Mouse (Mus musculus): Measurements from ENCODE around the gene Ccdc163. TPM values are rescaled to one million over a fixed set of nuclear protein-coding genes. Genes with fewer than 3 reads are reported as not detected.
"Not testable (repeated sequence)": the region's sequence is repeated elsewhere in the genome, so short reads cannot be mapped to it uniquely, and the experiment has no call there.

The Ccdc163 gene
- 14.8 and 16.0 TPM in 2 replicates for polyA plus RNA-seq (2015; fragmentation: Nextera tagmentation; extraction: Ambion mirVana)

GRCm38 (mm10) chr4:116708201-116708764 is at the start of gene Ccdc163, which contains the start of gene Mmachc:
Ccdc163 (plus strand) TSS chr4:116708509.
Mmachc (minus strand) TSS chr4:116708406.
- H3K4me1 ChIP-seq (ENCODE audit: control insufficient read depth, insufficient read depth, low read length): peaks cover 12% of the 10 kb centered on the region
- no peaks in the 10 kb centered on the region for H3K27me3 ChIP-seq (ENCODE audit: control insufficient read depth, insufficient read depth, low read length)
- H3K4me3 ChIP-seq (ENCODE audit: low read length): peak within 1 kb of the TSS; percentile 78
- whole genome bisulfite sequencing: under 1% methylated on average over 29 of the region's 29 CpGs
- H3K4me2 ChIP-seq (ENCODE audit: low read depth, low read length): peak within 1 kb of the TSS; percentile 98
- H3K36me3 ChIP-seq (ENCODE audit: control insufficient read depth, insufficient read depth): peaks cover 5% of the 10 kb centered on the region
- H3K27ac ChIP-seq (ENCODE audit: low read length): peak within 1 kb of the TSS; percentile 68
- peak; percentile 98 for ATAC-seq (replicated peaks; ENCODE audit: extremely low read depth, insufficient read depth, low FRiP score)
- peak within 1 kb of the TSS; percentile 80 for H3K9ac ChIP-seq (ENCODE audit: low read length)
- H3K9me3 ChIP-seq (replicated peaks; ENCODE audit: control insufficient read depth, low read length): no peaks in the 10 kb centered on the region

GRCm38 (mm10) chr4:116659474-116659873 is 48.8 kb upstream of the Ccdc163 start:
- Histone ChIP-seq H3K27me3 (ENCODE audit: control insufficient read depth, insufficient read depth, low read length) (no peaks in the 10 kb centered on the region), H3K4me1 (ENCODE audit: control insufficient read depth, insufficient read depth, low read length) (no peaks in the 10 kb centered on the region), H3K27ac (ENCODE audit: low read length) (no peak overlapping the region), H3K9me3 (replicated peaks; ENCODE audit: control insufficient read depth, low read length) (no peaks in the 10 kb centered on the region), H3K4me2 (ENCODE audit: low read depth, low read length) (no peak overlapping the region), H3K36me3 (ENCODE audit: control insufficient read depth, insufficient read depth) (no peaks in the 10 kb centered on the region), H3K9ac (ENCODE audit: low read length) (no peak overlapping the region), H3K4me3 (ENCODE audit: low read length) (no peak overlapping the region)
- WGBS: 49% methylated on average over 2 of the region's 2 CpGs
- ATAC-seq (replicated peaks; ENCODE audit: extremely low read depth, insufficient read depth, low FRiP score): no peak

- H3K27me3 ChIP-seq (ENCODE audit: control insufficient read depth, insufficient read depth, low read length); H3K27ac ChIP-seq (ENCODE audit: low read length); H3K36me3 ChIP-seq (ENCODE audit: control insufficient read depth, insufficient read depth); H3K4me1 ChIP-seq (ENCODE audit: control insufficient read depth, insufficient read depth, low read length); ATAC-seq (replicated peaks; ENCODE audit: extremely low read depth, insufficient read depth, low FRiP score); H3K4me3 ChIP-seq (ENCODE audit: low read length); H3K9ac ChIP-seq (ENCODE audit: low read length); H3K4me2 ChIP-seq (ENCODE audit: low read depth, low read length); H3K9me3 ChIP-seq (replicated peaks; ENCODE audit: control insufficient read depth, low read length): not testable (repeated sequence)
- WGBS: 81% methylated on average over 6 of the region's 6 CpGs
Observed at GRCm38 (mm10) chr4:116659916-116660315, 48.4 kb upstream of the Ccdc163 start.

GRCm38 (mm10) chr4:116660829-116661228 is 47.5 kb upstream of the Ccdc163 start:
- WGBS: 68% methylated on average over 6 of the region's 6 CpGs
- no peak overlapping the region for H3K9ac ChIP-seq (ENCODE audit: low read length)

GRCm38 (mm10) chr4:116661998-116662397 is 46.3 kb upstream of the Ccdc163 start:
- H3K27ac ChIP-seq (ENCODE audit: low read length): no peak overlapping the region
- WGBS: 91% methylated on average over 1 of the region's 1 CpGs
- H3K4me1 ChIP-seq (ENCODE audit: control insufficient read depth, insufficient read depth, low read length): no peaks in the 10 kb centered on the region
- H3K9ac ChIP-seq (ENCODE audit: low read length): no peak overlapping the region
- ATAC-seq (replicated peaks; ENCODE audit: extremely low read depth, insufficient read depth, low FRiP score): no peak
- H3K4me3 ChIP-seq (ENCODE audit: low read length): no peak overlapping the region
- H3K36me3 ChIP-seq (ENCODE audit: control insufficient read depth, insufficient read depth): no peaks in the 10 kb centered on the region
- H3K4me2 ChIP-seq (ENCODE audit: low read depth, low read length): no peak overlapping the region
- no peaks in the 10 kb centered on the region for H3K27me3 ChIP-seq (ENCODE audit: control insufficient read depth, insufficient read depth, low read length)
- no peaks in the 10 kb centered on the region for H3K9me3 ChIP-seq (replicated peaks; ENCODE audit: control insufficient read depth, low read length)

More at GRCm38 (mm10) chr4:116660829-116661228, 47.5 kb upstream of the Ccdc163 start:
- no peaks in the 10 kb centered on the region for H3K4me1 ChIP-seq (ENCODE audit: control insufficient read depth, insufficient read depth, low read length)
- no peak overlapping the region for H3K27ac ChIP-seq (ENCODE audit: low read length)
- no peaks in the 10 kb centered on the region for H3K36me3 ChIP-seq (ENCODE audit: control insufficient read depth, insufficient read depth)
- H3K27me3 ChIP-seq (ENCODE audit: control insufficient read depth, insufficient read depth, low read length): no peaks in the 10 kb centered on the region
- H3K9me3 ChIP-seq (replicated peaks; ENCODE audit: control insufficient read depth, low read length): no peaks in the 10 kb centered on the region
- no peak for ATAC-seq (replicated peaks; ENCODE audit: extremely low read depth, insufficient read depth, low FRiP score)
- H3K4me2 ChIP-seq (ENCODE audit: low read depth, low read length): no peak overlapping the region
- H3K4me3 ChIP-seq (ENCODE audit: low read length): no peak overlapping the region

- Histone ChIP-seq H3K4me2 (ENCODE audit: low read depth, low read length) (no peak overlapping the region), H3K4me1 (ENCODE audit: control insufficient read depth, insufficient read depth, low read length) (no peaks in the 10 kb centered on the region), H3K36me3 (ENCODE audit: control insufficient read depth, insufficient read depth) (no peaks in the 10 kb centered on the region), H3K9ac (ENCODE audit: low read length) (no peak overlapping the region), H3K27me3 (ENCODE audit: control insufficient read depth, insufficient read depth, low read length) (no peaks in the 10 kb centered on the region), H3K27ac (ENCODE audit: low read length) (no peak overlapping the region), H3K9me3 (replicated peaks; ENCODE audit: control insufficient read depth, low read length) (no peaks in the 10 kb centered on the region), H3K4me3 (ENCODE audit: low read length) (no peak overlapping the region)
- ATAC-seq (replicated peaks; ENCODE audit: extremely low read depth, insufficient read depth, low FRiP score): no peak
- WGBS: 43% methylated on average over 4 of the region's 4 CpGs
Observed at GRCm38 (mm10) chr4:116666625-116667024, 41.7 kb upstream of the Ccdc163 start.

GRCm38 (mm10) chr4:116668145-116668544 is 40.2 kb upstream of the Ccdc163 start:
- no peaks in the 10 kb centered on the region for H3K36me3 ChIP-seq (ENCODE audit: control insufficient read depth, insufficient read depth)
- no peaks in the 10 kb centered on the region for H3K4me1 ChIP-seq (ENCODE audit: control insufficient read depth, insufficient read depth, low read length)
- WGBS: 41% methylated on average over 3 of the region's 3 CpGs
- H3K9ac ChIP-seq (ENCODE audit: low read length): no peak overlapping the region
- H3K9me3 ChIP-seq (replicated peaks; ENCODE audit: control insufficient read depth, low read length): no peaks in the 10 kb centered on the region
- H3K27me3 ChIP-seq (ENCODE audit: control insufficient read depth, insufficient read depth, low read length): no peaks in the 10 kb centered on the region
- ATAC-seq (replicated peaks; ENCODE audit: extremely low read depth, insufficient read depth, low FRiP score): no peak
- no peak overlapping the region for H3K4me2 ChIP-seq (ENCODE audit: low read depth, low read length)
- H3K4me3 ChIP-seq (ENCODE audit: low read length): no peak overlapping the region
- H3K27ac ChIP-seq (ENCODE audit: low read length): no peak overlapping the region

GRCm38 (mm10) chr4:116669291-116669690 is 39.0 kb upstream of the Ccdc163 start:
- Histone ChIP-seq H3K9me3 (replicated peaks; ENCODE audit: control insufficient read depth, low read length) (no peaks in the 10 kb centered on the region), H3K4me2 (ENCODE audit: low read depth, low read length) (no peak overlapping the region), H3K36me3 (ENCODE audit: control insufficient read depth, insufficient read depth) (no peaks in the 10 kb centered on the region), H3K27ac (ENCODE audit: low read length) (no peak overlapping the region), H3K4me3 (ENCODE audit: low read length) (no peak overlapping the region), H3K4me1 (ENCODE audit: control insufficient read depth, insufficient read depth, low read length) (no peaks in the 10 kb centered on the region), H3K9ac (ENCODE audit: low read length) (no peak overlapping the region), H3K27me3 (ENCODE audit: control insufficient read depth, insufficient read depth, low read length) (no peaks in the 10 kb centered on the region)
- ATAC-seq (replicated peaks; ENCODE audit: extremely low read depth, insufficient read depth, low FRiP score): no peak
- WGBS: 70% methylated on average over 2 of the region's 2 CpGs

- Histone ChIP-seq H3K9me3 (replicated peaks; ENCODE audit: control insufficient read depth, low read length) (no peaks in the 10 kb centered on the region), H3K4me1 (ENCODE audit: control insufficient read depth, insufficient read depth, low read length) (no peaks in the 10 kb centered on the region), H3K27ac (ENCODE audit: low read length) (no peak overlapping the region), H3K4me2 (ENCODE audit: low read depth, low read length) (no peak overlapping the region), H3K9ac (ENCODE audit: low read length) (no peak overlapping the region), H3K27me3 (ENCODE audit: control insufficient read depth, insufficient read depth, low read length) (no peaks in the 10 kb centered on the region), H3K4me3 (ENCODE audit: low read length) (no peak overlapping the region), H3K36me3 (ENCODE audit: control insufficient read depth, insufficient read depth) (no peaks in the 10 kb centered on the region)
- ATAC-seq (replicated peaks; ENCODE audit: extremely low read depth, insufficient read depth, low FRiP score): no peak
- WGBS: 39% methylated on average over 2 of the region's 2 CpGs
Observed at GRCm38 (mm10) chr4:116672785-116673184, 35.5 kb upstream of the Ccdc163 start.

All from heart, embryonic 16.5 days (tissue).